Mouse (Mus musculus) neural tube, embryonic 15.5 days (tissue): Measurements from ENCODE around the gene Slain1. TPM values are rescaled to one million over a fixed set of nuclear protein-coding genes. Genes with fewer than 3 reads are reported as not detected.

ENCODE experiments used
- ATAC-seq: fragments of 200-750 bp; cut with Nextera tagmentation; 2 replicates; pipeline ENCODE4 v1.8.0; 2017; ENCODE audit warnings: mild to moderate bottlenecking, moderate TSS enrichment, moderate library complexity; ENCODE audit not compliant: low FRiP score
- H3K27ac ChIP-seq: fragments of 300-500 bp; sonication (generic); replicated peaks from 2 replicates; pipeline ENCODE4 v1.5.1; 2015; ENCODE audit warnings: mild to moderate bottlenecking, inconsistent platforms
- H3K27me3 ChIP-seq: fragments of 300-500 bp; sonication (generic); replicated peaks from 2 replicates; pipeline ENCODE4 v1.6.1; 2015; ENCODE audit warnings: inconsistent platforms
- H3K36me3 ChIP-seq: fragments of 300-500 bp; sonication (generic); 2 replicates; pipeline ENCODE4 v1.6.1; 2015; ENCODE audit warnings: inconsistent platforms
- H3K4me1 ChIP-seq: fragments of 300-500 bp; sonication (generic); 2 replicates; pipeline ENCODE4 v1.6.1; 2015; ENCODE audit warnings: inconsistent platforms
- H3K4me2 ChIP-seq: fragments of 300-500 bp; sonication (generic); 2 replicates; pipeline ENCODE4 v1.6.1; 2015; ENCODE audit warnings: inconsistent platforms, mild to moderate bottlenecking, moderate library complexity
- H3K4me3 ChIP-seq: fragments of 300-500 bp; sonication (generic); replicated peaks from 2 replicates; pipeline ENCODE4 v1.5.1; 2015; ENCODE audit warnings: mild to moderate bottlenecking, inconsistent platforms
- H3K9ac ChIP-seq: fragments of 300-500 bp; sonication (generic); replicated peaks from 2 replicates; pipeline ENCODE4 v1.6.1; 2015; ENCODE audit warnings: mild to moderate bottlenecking, inconsistent platforms
- H3K9me3 ChIP-seq: fragments of 300-500 bp; sonication (generic); replicated peaks from 2 replicates; pipeline ENCODE4 v1.6.1; 2016; ENCODE audit warnings: inconsistent platforms
- WGBS: fragments of 180-500 bp; shearing (Covaris S2); methylation state at CpG from one replicate; pipeline ENCODE4 v1.1.7; 2015; ENCODE audit warnings: mixed read lengths; 5-methylcytosine and 5-hydroxymethylcytosine counted together
- polyA plus RNA-seq: library from polyadenylated mRNA; unstranded; fragments of >200 nt; fragmentation: Nextera tagmentation; extraction: Ambion mirVana; gene quantifications from 2 replicates; pipeline ENCODE4 v1.2.1, GENCODE M21; 2015

The Slain1 gene
- polyA plus RNA-seq, 1 experiment from 2014 or later = 15.4 TPM

GRCm38 (mm10) chr14:103706347-103706746, 56.3 kb downstream of the Slain1 start:
- Histone ChIP-seq H3K27me3 (no peaks in the 10 kb centered on the region), H3K9me3 (no peaks in the 10 kb centered on the region), H3K27ac (no peak overlapping the region), H3K36me3 (peaks cover 33% of the 10 kb centered on the region), H3K9ac (no peak overlapping the region), H3K4me2 (no peak overlapping the region), H3K4me1 (no peaks in the 10 kb centered on the region), H3K4me3 (no peak overlapping the region)
- WGBS = 89% methylated on average over 6 of the region's 6 CpGs
- ATAC-seq = no peak

GRCm38 (mm10) chr14:103708601-103709000, 58.6 kb downstream of the Slain1 start:
- Histone ChIP-seq H3K27ac (no peak overlapping the region), H3K27me3 (no peaks in the 10 kb centered on the region), H3K9ac (no peak overlapping the region), H3K4me2 (no peak overlapping the region), H3K4me1 (no peaks in the 10 kb centered on the region), H3K4me3 (no peak overlapping the region), H3K36me3 (peaks cover 21% of the 10 kb centered on the region; the same call in 1 of the 2 replicates), H3K9me3 (no peaks in the 10 kb centered on the region)
- ATAC-seq = no peak
- 60% methylated on average over 2 of the region's 2 CpGs for WGBS

- H3K4me1 ChIP-seq = no peaks in the 10 kb centered on the region
- ATAC-seq = no peak
- no peak overlapping the region for H3K4me2 ChIP-seq
- H3K27me3 ChIP-seq = no peaks in the 10 kb centered on the region
- no peaks in the 10 kb centered on the region for H3K9me3 ChIP-seq
- peaks cover 17% of the 10 kb centered on the region; the same call in 1 of the 2 replicates for H3K36me3 ChIP-seq
- H3K27ac ChIP-seq = no peak overlapping the region
- H3K9ac ChIP-seq = no peak overlapping the region
- H3K4me3 ChIP-seq = no peak overlapping the region
- WGBS = 91% methylated on average over 11 of the region's 11 CpGs
Observed at GRCm38 (mm10) chr14:103709261-103709660, 59.2 kb downstream of the Slain1 start.

- peaks cover 3% of the 10 kb centered on the region; the same call in 1 of the 2 replicates for H3K36me3 ChIP-seq
- H3K27me3 ChIP-seq = no peaks in the 10 kb centered on the region
- H3K4me1 ChIP-seq = no peaks in the 10 kb centered on the region
- ATAC-seq = no peak
- no peak overlapping the region for H3K9ac ChIP-seq
- H3K27ac ChIP-seq = no peak overlapping the region
- no peak overlapping the region for H3K4me3 ChIP-seq
- no peaks in the 10 kb centered on the region for H3K9me3 ChIP-seq
- no peak overlapping the region for H3K4me2 ChIP-seq
- 89% methylated on average over 5 of the region's 5 CpGs for WGBS
Observed at GRCm38 (mm10) chr14:103712986-103713385, 63.0 kb downstream of the Slain1 start.

- no peak overlapping the region for H3K9ac ChIP-seq
- no peak overlapping the region for H3K27ac ChIP-seq
- no peak overlapping the region for H3K4me2 ChIP-seq
- no peaks in the 10 kb centered on the region for H3K9me3 ChIP-seq
- no peak overlapping the region for H3K4me3 ChIP-seq
- 35% methylated on average over 5 of the region's 5 CpGs for WGBS
- H3K27me3 ChIP-seq = no peaks in the 10 kb centered on the region
- H3K36me3 ChIP-seq = no peaks in the 10 kb centered on the region
- ATAC-seq = no peak
- peaks cover 8% of the 10 kb centered on the region for H3K4me1 ChIP-seq
Observed at GRCm38 (mm10) chr14:103717516-103717915, 67.5 kb downstream of the Slain1 start.

- no peak overlapping the region for H3K4me2 ChIP-seq
- H3K27me3 ChIP-seq = no peaks in the 10 kb centered on the region
- ATAC-seq = no peak
- 70% methylated on average over 5 of the region's 5 CpGs for WGBS
- H3K4me3 ChIP-seq = no peak overlapping the region
- no peak overlapping the region for H3K27ac ChIP-seq
- H3K4me1 ChIP-seq = peaks cover 8% of the 10 kb centered on the region
- H3K9me3 ChIP-seq = no peaks in the 10 kb centered on the region
- no peak overlapping the region for H3K9ac ChIP-seq
- H3K36me3 ChIP-seq = no peaks in the 10 kb centered on the region
Observed at GRCm38 (mm10) chr14:103717979-103718378, 68.0 kb downstream of the Slain1 start.

- Histone ChIP-seq H3K9ac (no peak overlapping the region), H3K4me1 (peaks cover 8% of the 10 kb centered on the region), H3K36me3 (no peaks in the 10 kb centered on the region), H3K27me3 (no peaks in the 10 kb centered on the region), H3K9me3 (no peaks in the 10 kb centered on the region), H3K4me2 (no peak overlapping the region), H3K4me3 (no peak overlapping the region), H3K27ac (no peak overlapping the region)
- ATAC-seq = no peak
- 48% methylated on average over 5 of the region's 5 CpGs for WGBS
Observed at GRCm38 (mm10) chr14:103718393-103718792, 68.4 kb downstream of the Slain1 start.

GRCm38 (mm10) chr14:103718836-103719575, 69.0 kb downstream of the Slain1 start:
- peaks cover 8% of the 10 kb centered on the region for H3K4me1 ChIP-seq
- H3K36me3 ChIP-seq = no peaks in the 10 kb centered on the region
- H3K9ac ChIP-seq = no peak overlapping the region
- peak overlapping the region; percentile 13; the same call in 1 of the 2 replicates for H3K4me3 ChIP-seq
- H3K9me3 ChIP-seq = no peaks in the 10 kb centered on the region
- H3K27ac ChIP-seq = peak overlapping the region; percentile 68; the same call in 1 of the 2 replicates
- WGBS = 11% methylated on average over 15 of the region's 15 CpGs
- H3K27me3 ChIP-seq = no peaks in the 10 kb centered on the region
- ATAC-seq = peak; percentile 86
- peak overlapping the region; percentile 48 for H3K4me2 ChIP-seq

GRCm38 (mm10) chr14:103720163-103720562, 70.1 kb downstream of the Slain1 start:
- Histone ChIP-seq H3K4me3 (no peak overlapping the region), H3K36me3 (no peaks in the 10 kb centered on the region), H3K4me1 (peaks cover 8% of the 10 kb centered on the region), H3K9ac (no peak overlapping the region), H3K9me3 (no peaks in the 10 kb centered on the region), H3K27ac (no peak overlapping the region), H3K4me2 (no peak overlapping the region), H3K27me3 (no peaks in the 10 kb centered on the region)
- WGBS = 55% methylated on average over 7 of the region's 7 CpGs
- ATAC-seq = peak; percentile 29; the same call in 1 of the 2 replicates

- Histone ChIP-seq H3K4me1 (peaks cover 8% of the 10 kb centered on the region), H3K27ac (no peak overlapping the region), H3K4me3 (no peak overlapping the region), H3K27me3 (no peaks in the 10 kb centered on the region), H3K9ac (no peak overlapping the region), H3K36me3 (no peaks in the 10 kb centered on the region), H3K9me3 (no peaks in the 10 kb centered on the region), H3K4me2 (no peak overlapping the region)
- 52% methylated on average over 13 of the region's 13 CpGs for WGBS
- 0 out of 2 replicates have a peak, but pooled peaks have one; percentile 26 for ATAC-seq
Observed at GRCm38 (mm10) chr14:103720637-103721355, 70.8 kb downstream of the Slain1 start.

- ATAC-seq = no peak
Observed at GRCm38 (mm10) chr14:103723314-103723713, 73.3 kb downstream of the Slain1 start.

GRCm38 (mm10) chr14:103723841-103724240, 73.8 kb downstream of the Slain1 start:
- H3K4me2 ChIP-seq = no peak overlapping the region
- no peak overlapping the region for H3K4me3 ChIP-seq
- H3K4me1 ChIP-seq = peaks cover 8% of the 10 kb centered on the region
- WGBS = 95% methylated on average over 4 of the region's 4 CpGs
- no peaks in the 10 kb centered on the region for H3K36me3 ChIP-seq
- no peak overlapping the region for H3K27ac ChIP-seq
- ATAC-seq = no peak
- no peaks in the 10 kb centered on the region for H3K9me3 ChIP-seq
- no peaks in the 10 kb centered on the region for H3K27me3 ChIP-seq
- H3K9ac ChIP-seq = no peak overlapping the region

More at GRCm38 (mm10) chr14:103723314-103723713, 73.3 kb downstream of the Slain1 start:
- Histone ChIP-seq H3K4me3 (no peak overlapping the region), H3K9ac (no peak overlapping the region), H3K27me3 (no peaks in the 10 kb centered on the region), H3K4me1 (peaks cover 8% of the 10 kb centered on the region), H3K27ac (no peak overlapping the region), H3K4me2 (no peak overlapping the region), H3K9me3 (no peaks in the 10 kb centered on the region), H3K36me3 (no peaks in the 10 kb centered on the region)
- WGBS = 80% methylated on average over 9 of the region's 9 CpGs
